Mouse (Mus musculus) heart, embryonic 12.5 days (tissue): ENCODE measurements around the gene Rtel1. TPM values are rescaled to one million over a fixed set of nuclear protein-coding genes. Genes with fewer than 3 reads are reported as not detected.

Source experiments
- ATAC-seq: fragments of 200-750 bp; cut with Nextera tagmentation; 2 replicates; pipeline ENCODE4 v1.8.0; 2017; ENCODE audit warnings: moderate TSS enrichment, moderate library complexity; ENCODE audit not compliant: insufficient number of reproducible peaks, low FRiP score
- H3K27ac ChIP-seq: fragments of 300-500 bp; sonication (generic); 2 replicates; pipeline ENCODE4 v1.5.1; 2016; ENCODE audit warnings: mild to moderate bottlenecking, moderate library complexity; ENCODE audit not compliant: poor library complexity, severe bottlenecking
- H3K27me3 ChIP-seq: fragments of 300-500 bp; sonication (generic); replicated peaks from 2 replicates; pipeline ENCODE4 v1.6.1; 2016; ENCODE audit warnings: mild to moderate bottlenecking, moderate library complexity
- H3K36me3 ChIP-seq: fragments of 300-500 bp; sonication (generic); 2 replicates; pipeline ENCODE4 v1.6.1; 2016; ENCODE audit warnings: mild to moderate bottlenecking, moderate library complexity
- H3K4me1 ChIP-seq: fragments of 300-500 bp; sonication (generic); replicated peaks from 2 replicates; pipeline ENCODE4 v1.6.1; 2016; ENCODE audit warnings: mild to moderate bottlenecking
- H3K4me2 ChIP-seq: fragments of 300-500 bp; sonication (generic); 2 replicates; pipeline ENCODE4 v1.6.1; 2016; ENCODE audit warnings: mild to moderate bottlenecking, moderate library complexity
- H3K4me3 ChIP-seq: fragments of 300-500 bp; sonication (generic); 2 replicates; pipeline ENCODE4 v1.5.1; 2016; ENCODE audit warnings: mild to moderate bottlenecking
- H3K9ac ChIP-seq: fragments of 300-500 bp; sonication (generic); 2 replicates; pipeline ENCODE4 v1.6.1; 2016; ENCODE audit warnings: mild to moderate bottlenecking, moderate library complexity
- H3K9me3 ChIP-seq: fragments of 300-500 bp; sonication (generic); replicated peaks from 2 replicates; pipeline ENCODE4 v1.6.1; 2016; ENCODE audit warnings: mild to moderate bottlenecking, moderate library complexity
- WGBS: fragments of 180-500 bp; shearing (Covaris S2); methylation state at CpG from one replicate; pipeline ENCODE4 v1.1.7; 2016; 5-methylcytosine and 5-hydroxymethylcytosine counted together
- polyA plus RNA-seq: library from polyadenylated mRNA; unstranded; fragments of >200 nt; fragmentation: Nextera tagmentation; extraction: Ambion mirVana; gene quantifications from 2 replicates; pipeline ENCODE4 v1.2.1, GENCODE M21; 2016

The Rtel1 gene
- polyA plus RNA-seq, 1 experiment from 2014 or later = 30.0 TPM

GRCm38 (mm10) chr2:181290937-181291336, 28.6 kb upstream of the Rtel1 start:
- ATAC-seq = no peak
- H3K9me3 ChIP-seq = no peaks in the 10 kb centered on the region
- no peak overlapping the region for H3K27ac ChIP-seq
- H3K27me3 ChIP-seq = no peaks in the 10 kb centered on the region
- peaks cover 17% of the 10 kb centered on the region for H3K4me1 ChIP-seq
- no peak overlapping the region for H3K4me2 ChIP-seq
- no peak overlapping the region for H3K4me3 ChIP-seq
- peaks cover 9% of the 10 kb centered on the region for H3K36me3 ChIP-seq
- WGBS = 76% methylated on average over 1 of the region's 1 CpGs
- H3K9ac ChIP-seq = no peak overlapping the region

GRCm38 (mm10) chr2:181302041-181302440, 17.5 kb upstream of the Rtel1 start:
- Histone ChIP-seq H3K9ac (no peak overlapping the region), H3K4me2 (no peak overlapping the region), H3K27ac (no peak overlapping the region), H3K36me3 (peaks cover 32% of the 10 kb centered on the region), H3K27me3 (peaks cover 22% of the 10 kb centered on the region), H3K9me3 (peaks cover 5% of the 10 kb centered on the region), H3K4me3 (no peak overlapping the region), H3K4me1 (no peaks in the 10 kb centered on the region; the same call in 1 of the 2 replicates)
- 14% methylated on average over 3 of the region's 3 CpGs for WGBS
- no peak for ATAC-seq

- no peak for ATAC-seq
- H3K4me1 ChIP-seq = no peaks in the 10 kb centered on the region; the same call in 1 of the 2 replicates
- peaks cover 43% of the 10 kb centered on the region for H3K27me3 ChIP-seq
- H3K4me2 ChIP-seq = no peak overlapping the region
- H3K36me3 ChIP-seq = peaks cover 24% of the 10 kb centered on the region
- 73% methylated on average over 1 of the region's 1 CpGs for WGBS
- H3K9me3 ChIP-seq = peaks cover 5% of the 10 kb centered on the region
- no peak overlapping the region for H3K4me3 ChIP-seq
- no peak overlapping the region for H3K9ac ChIP-seq
- no peak overlapping the region for H3K27ac ChIP-seq
Measured at GRCm38 (mm10) chr2:181304944-181305343, 14.6 kb upstream of the Rtel1 start.

- Histone ChIP-seq H3K4me1 (no peaks in the 10 kb centered on the region; the same call in 1 of the 2 replicates), H3K27me3 (peaks cover 62% of the 10 kb centered on the region), H3K4me2 (peak overlapping the region; percentile 48), H3K4me3 (0 out of 2 replicates have a peak overlapping the region, but pooled peaks have one; percentile 3), H3K9me3 (no peaks in the 10 kb centered on the region), H3K9ac (0 out of 2 replicates have a peak overlapping the region, but pooled peaks have one; percentile 51), H3K36me3 (0 out of 2 replicates have a peak, but pooled peaks cover 2% of the 10 kb centered on the region), H3K27ac (no peak overlapping the region)
- WGBS = 10% methylated on average over 30 of the region's 30 CpGs
- ATAC-seq = no peak
Measured at GRCm38 (mm10) chr2:181307144-181307804, 12.3 kb upstream of the Rtel1 start.

DNA sequence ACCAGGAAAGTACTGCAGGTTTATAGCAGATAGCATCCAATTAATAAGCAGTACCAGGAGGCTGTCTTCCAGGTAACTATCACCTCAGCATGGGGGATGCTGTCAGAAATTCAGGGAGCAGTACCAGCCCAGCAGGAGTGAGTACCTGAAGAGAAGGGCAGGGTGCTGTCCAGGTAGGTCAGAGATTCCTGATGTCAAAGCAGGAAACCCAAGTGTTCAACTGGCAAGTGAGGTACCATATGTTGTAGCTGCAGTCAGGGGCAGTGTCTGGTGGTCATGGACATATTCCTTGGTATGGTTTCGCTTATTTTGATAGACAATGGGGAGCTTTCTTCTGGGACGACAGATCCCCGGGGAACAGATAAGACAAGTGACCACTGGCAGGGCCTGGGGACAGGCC, 7.1 kb upstream of the Rtel1 start:
- no peak overlapping the region for H3K9ac ChIP-seq
- no peaks in the 10 kb centered on the region for H3K9me3 ChIP-seq
- H3K4me2 ChIP-seq = no peak overlapping the region
- no peak for ATAC-seq
- H3K4me3 ChIP-seq = no peak overlapping the region
- H3K27me3 ChIP-seq = peaks cover 83% of the 10 kb centered on the region
- H3K36me3 ChIP-seq = no peaks in the 10 kb centered on the region
- 58% methylated on average over 3 of the region's 3 CpGs for WGBS
- H3K27ac ChIP-seq = no peak overlapping the region
- H3K4me1 ChIP-seq = peaks cover 8% of the 10 kb centered on the region

DNA sequence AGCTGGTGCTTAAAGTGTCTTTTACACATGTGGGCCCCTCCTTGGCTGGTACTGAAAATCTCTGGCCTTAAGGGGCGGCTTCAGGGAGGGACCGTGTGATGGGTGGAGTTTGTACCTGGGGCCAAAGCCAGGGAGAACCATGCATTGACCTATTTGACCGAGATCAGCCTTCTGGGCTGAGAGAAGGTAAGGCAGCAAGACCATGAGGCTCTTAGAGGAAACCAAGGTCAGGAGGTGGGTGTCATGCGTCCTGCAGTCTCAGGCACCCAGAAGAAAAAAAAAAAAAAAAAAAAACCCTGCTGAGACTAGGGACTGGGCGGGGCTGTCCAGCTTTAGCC, 6.6 kb upstream of the Rtel1 start:
- H3K9ac ChIP-seq = no peak overlapping the region
- H3K9me3 ChIP-seq = no peaks in the 10 kb centered on the region
- H3K4me3 ChIP-seq = no peak overlapping the region
- peaks cover 8% of the 10 kb centered on the region for H3K4me1 ChIP-seq
- H3K27me3 ChIP-seq = peaks cover 78% of the 10 kb centered on the region
- no peak overlapping the region for H3K4me2 ChIP-seq
- H3K36me3 ChIP-seq = no peaks in the 10 kb centered on the region
- 16% methylated on average over 5 of the region's 5 CpGs for WGBS
- no peak overlapping the region for H3K27ac ChIP-seq
- ATAC-seq = no peak

DNA sequence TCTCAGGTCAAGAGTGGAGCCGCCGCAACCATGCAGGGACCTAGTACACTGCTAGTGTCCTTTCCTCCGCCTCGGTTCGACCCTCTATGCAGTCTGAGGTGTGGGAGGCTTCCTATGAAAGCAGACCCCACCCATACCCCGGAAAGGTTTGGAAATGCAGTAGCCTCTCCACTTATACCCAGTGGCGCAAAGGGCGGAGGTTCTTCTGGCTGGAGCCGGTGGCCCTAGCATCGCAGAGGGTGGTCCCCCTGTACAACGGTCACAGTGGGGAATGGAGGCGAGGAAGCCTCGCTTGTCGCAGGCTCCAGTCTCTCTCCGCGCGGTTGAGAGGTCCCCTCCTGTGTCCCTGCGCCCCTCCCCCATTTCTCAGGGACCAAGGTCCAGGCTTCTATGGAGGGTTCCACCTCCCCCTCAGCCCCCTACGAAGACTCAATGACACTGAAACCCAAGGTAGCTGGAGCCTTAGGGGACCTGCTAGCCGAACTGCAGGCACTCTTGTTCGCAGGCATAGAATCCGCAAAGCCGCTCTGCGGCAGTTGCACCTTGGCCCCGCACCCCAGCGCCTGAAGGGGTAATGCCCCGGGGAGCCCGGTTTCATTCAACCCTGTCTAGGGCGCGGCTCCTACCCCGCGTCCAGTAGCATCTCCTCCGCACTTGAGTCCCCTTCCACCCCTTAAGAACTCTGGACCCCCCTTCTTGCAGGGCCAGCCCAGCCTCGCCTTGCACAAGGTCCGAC, 6.0 kb upstream of the Rtel1 start:
- Histone ChIP-seq H3K27ac (no peak overlapping the region), H3K36me3 (no peaks in the 10 kb centered on the region), H3K4me2 (peak overlapping the region; percentile 60), H3K4me1 (peaks cover 8% of the 10 kb centered on the region), H3K9ac (no peak overlapping the region), H3K4me3 (peak overlapping the region; percentile 19), H3K9me3 (no peaks in the 10 kb centered on the region), H3K27me3 (peaks cover 73% of the 10 kb centered on the region)
- no peak; the same call in 1 of the 2 replicates for ATAC-seq
- WGBS = 4% methylated on average over 35 of the region's 35 CpGs

GRCm38 (mm10) chr2:181314080-181314810, 5.3 kb upstream of the Rtel1 start, which contains the start of gene Stmn3:
Gene Stmn3, minus strand, starts transcription at chr2:181314500.
- Histone ChIP-seq H3K27me3 (peaks cover 66% of the 10 kb centered on the region), H3K9me3 (no peaks in the 10 kb centered on the region), H3K4me2 (peak within 1 kb of the TSS; percentile 60), H3K36me3 (no peaks in the 10 kb centered on the region), H3K4me1 (peaks cover 10% of the 10 kb centered on the region), H3K9ac (no peak within 1 kb of the TSS), H3K4me3 (peak within 1 kb of the TSS; percentile 19), H3K27ac (no peak within 1 kb of the TSS)
- ATAC-seq = peak; percentile 63
- WGBS = 5% methylated on average over 21 of the region's 23 CpGs

GRCm38 (mm10) chr2:181320103-181320499, 562 bp downstream of the Rtel1 start:
- H3K9me3 ChIP-seq = no peaks in the 10 kb centered on the region
- 14% methylated on average over 7 of the region's 7 CpGs for WGBS
- H3K36me3 ChIP-seq = peaks cover 33% of the 10 kb centered on the region
- no peak; the same call in 1 of the 2 replicates for ATAC-seq
- H3K9ac ChIP-seq = peak overlapping the region; percentile 68
- H3K27me3 ChIP-seq = peaks cover 19% of the 10 kb centered on the region
- H3K27ac ChIP-seq = peak overlapping the region; percentile 62; the same call in 1 of the 2 replicates
- H3K4me2 ChIP-seq = peak overlapping the region; percentile 78
- H3K4me3 ChIP-seq = peak overlapping the region; percentile 56
- peaks cover 10% of the 10 kb centered on the region for H3K4me1 ChIP-seq

DNA sequence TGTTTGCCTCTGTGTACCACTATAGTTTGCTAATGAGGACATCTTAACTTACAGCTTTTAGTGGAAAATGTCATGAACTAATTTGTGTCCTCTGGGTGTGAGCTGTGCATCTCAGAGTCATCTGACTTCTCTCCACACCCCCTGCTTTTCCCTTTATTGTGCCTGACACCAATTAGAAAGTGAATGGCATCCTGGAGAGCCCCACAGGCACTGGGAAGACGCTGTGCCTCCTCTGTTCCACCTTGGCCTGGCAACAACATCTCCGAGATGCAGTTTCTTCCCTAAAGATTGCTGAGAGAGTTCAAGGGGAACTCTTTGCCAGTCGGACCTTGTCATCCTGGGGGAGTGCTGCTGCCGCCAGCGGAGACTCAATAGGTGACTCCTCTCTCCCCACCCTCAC, 2.6 kb downstream of the Rtel1 start:
- no peaks in the 10 kb centered on the region for H3K9me3 ChIP-seq
- no peak overlapping the region for H3K27ac ChIP-seq
- peaks cover 10% of the 10 kb centered on the region for H3K4me1 ChIP-seq
- H3K36me3 ChIP-seq = peaks cover 49% of the 10 kb centered on the region
- H3K4me2 ChIP-seq = no peak overlapping the region
- no peak overlapping the region for H3K4me3 ChIP-seq
- WGBS = 73% methylated on average over 5 of the region's 5 CpGs
- no peak overlapping the region for H3K9ac ChIP-seq
- peaks cover under 1% of the 10 kb centered on the region; the same call in 1 of the 2 replicates for H3K27me3 ChIP-seq
- ATAC-seq = no peak

DNA sequence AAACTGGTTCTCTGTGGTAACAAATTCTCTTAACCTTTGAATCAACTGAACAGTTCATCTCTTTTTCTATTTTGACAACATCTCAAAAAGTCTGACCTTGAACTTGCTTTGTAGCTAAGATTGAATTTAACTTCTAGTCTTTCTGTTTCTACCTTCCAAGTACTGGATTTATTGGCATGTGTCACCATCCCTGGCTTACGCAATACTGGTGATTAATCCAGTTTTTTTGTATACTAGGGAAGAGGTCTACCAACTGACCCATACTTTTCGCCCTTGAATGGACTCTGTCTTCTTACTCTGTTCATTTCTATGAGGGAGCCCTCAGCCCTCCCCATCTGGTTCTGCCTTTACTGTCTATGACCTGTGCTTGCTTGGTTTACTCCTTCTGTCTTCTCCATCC, 6.6 kb downstream of the Rtel1 start:
- no peaks in the 10 kb centered on the region for H3K27me3 ChIP-seq
- no peaks in the 10 kb centered on the region for H3K9me3 ChIP-seq
- 0 out of 2 replicates have a peak, but pooled peaks cover 3% of the 10 kb centered on the region for H3K4me1 ChIP-seq
- H3K9ac ChIP-seq = no peak overlapping the region
- H3K4me2 ChIP-seq = no peak overlapping the region
- H3K27ac ChIP-seq = no peak overlapping the region
- peaks cover 87% of the 10 kb centered on the region for H3K36me3 ChIP-seq
- 98% methylated on average over 2 of the region's 2 CpGs for whole genome bisulfite sequencing
- H3K4me3 ChIP-seq = no peak overlapping the region
- ATAC-seq = no peak
